Mouse (Mus musculus): ENCODE measurements around the gene Gm614. TPM values are rescaled to one million over a fixed set of nuclear protein-coding genes. Genes with fewer than 3 reads are reported as not detected.
A peak's percentile ranks its signal among the peaks of the same experiment; 100 is the strongest.

Gm614 gene
- polyA plus RNA-seq, 1 experiment, result not detected

- no peak for DNase-seq (ENCODE audit: low read depth)
- TF ChIP-seq POLR2A (IDR thresholded peaks at IDR 0.05; ENCODE audit: borderline replicate concordance, extremely low read depth, insufficient read depth, insufficient read length, poor library complexity, severe bottlenecking), result no peak
- TF ChIP-seq CTCF (IDR thresholded peaks at IDR 0.05; ENCODE audit: borderline replicate concordance, extremely low read depth, insufficient read depth, insufficient read length), result no peak
Observed at GRCm38 (mm10) chrX:101285953-101286670, 22.3 kb upstream of the Gm614 start.

- DNase-seq (ENCODE audit: low read depth), result peak; percentile 68
- peak; percentile 76 for TF ChIP-seq CTCF (IDR thresholded peaks at IDR 0.05; ENCODE audit: borderline replicate concordance, extremely low read depth, insufficient read depth, insufficient read length)
- no peak for TF ChIP-seq POLR2A (IDR thresholded peaks at IDR 0.05; ENCODE audit: borderline replicate concordance, extremely low read depth, insufficient read depth, insufficient read length, poor library complexity, severe bottlenecking)
Observed at GRCm38 (mm10) chrX:101285534-101285933, 21.7 kb upstream of the Gm614 start.

- DNase-seq (ENCODE audit: low read depth), result no peak
- TF ChIP-seq CTCF (IDR thresholded peaks at IDR 0.05; ENCODE audit: borderline replicate concordance, extremely low read depth, insufficient read depth, insufficient read length), result no peak
- TF ChIP-seq POLR2A (IDR thresholded peaks at IDR 0.05; ENCODE audit: borderline replicate concordance, extremely low read depth, insufficient read depth, insufficient read length, poor library complexity, severe bottlenecking), result no peak
Observed at GRCm38 (mm10) chrX:101282813-101283212, 19.0 kb upstream of the Gm614 start.

GRCm38 (mm10) chrX:101273875-101274738 is 10.3 kb upstream of the Gm614 start, which contains the start of gene Med12:
Gene Med12 (plus strand): TSS chrX:101274030.
- DNase-seq (ENCODE audit: low read depth), result peak; percentile 96
- TF ChIP-seq CTCF (IDR thresholded peaks at IDR 0.05; ENCODE audit: borderline replicate concordance, extremely low read depth, insufficient read depth, insufficient read length), result no peak
- 0 out of 2 replicates have a peak, but pooled peaks have one; percentile 7 for TF ChIP-seq POLR2A (IDR thresholded peaks at IDR 0.05; ENCODE audit: borderline replicate concordance, extremely low read depth, insufficient read depth, insufficient read length, poor library complexity, severe bottlenecking)

GRCm38 (mm10) chrX:101273410-101273809 is 9.6 kb upstream of the Gm614 start:
- TF ChIP-seq POLR2A (IDR thresholded peaks at IDR 0.05; ENCODE audit: borderline replicate concordance, extremely low read depth, insufficient read depth, insufficient read length, poor library complexity, severe bottlenecking) (no peak), CTCF (IDR thresholded peaks at IDR 0.05; ENCODE audit: borderline replicate concordance, extremely low read depth, insufficient read depth, insufficient read length) (no peak)
- peak; percentile 6 for DNase-seq (ENCODE audit: low read depth)

GRCm38 (mm10) chrX:101268755-101269124 is 4.9 kb upstream of the Gm614 start, which contains the start of gene Gm20489:
Gene Gm20489 (minus strand): TSS chrX:101269023.
- TF ChIP-seq CTCF (IDR thresholded peaks at IDR 0.05; ENCODE audit: borderline replicate concordance, extremely low read depth, insufficient read depth, insufficient read length) (no peak), POLR2A (IDR thresholded peaks at IDR 0.05; ENCODE audit: borderline replicate concordance, extremely low read depth, insufficient read depth, insufficient read length, poor library complexity, severe bottlenecking) (no peak)
- no peak for DNase-seq (ENCODE audit: low read depth)

- no peak for DNase-seq (ENCODE audit: low read depth)
Observed at GRCm38 (mm10) chrX:101268025-101268754, 4.4 kb upstream of the Gm614 start, which contains the start of gene Il2rg. Gene Il2rg (minus strand): TSS chrX:101268255.

GRCm38 (mm10) chrX:101266631-101267030 is 2.8 kb upstream of the Gm614 start:
- no peak for DNase-seq (ENCODE audit: low read depth)
- TF ChIP-seq CTCF (IDR thresholded peaks at IDR 0.05; ENCODE audit: borderline replicate concordance, extremely low read depth, insufficient read depth, insufficient read length) (no peak), POLR2A (IDR thresholded peaks at IDR 0.05; ENCODE audit: borderline replicate concordance, extremely low read depth, insufficient read depth, insufficient read length, poor library complexity, severe bottlenecking) (no peak)

More at GRCm38 (mm10) chrX:101268025-101268754, 4.4 kb upstream of the Gm614 start, which contains the start of gene Il2rg:
- TF ChIP-seq CTCF (IDR thresholded peaks at IDR 0.05; ENCODE audit: borderline replicate concordance, extremely low read depth, insufficient read depth, insufficient read length) (no peak), POLR2A (IDR thresholded peaks at IDR 0.05; ENCODE audit: borderline replicate concordance, extremely low read depth, insufficient read depth, insufficient read length, poor library complexity, severe bottlenecking) (no peak)

GRCm38 (mm10) chrX:101260441-101261325 is 3.1 kb downstream of the Gm614 start:
- DNase-seq (ENCODE audit: low read depth), result peak; percentile 58
- TF ChIP-seq POLR2A (IDR thresholded peaks at IDR 0.05; ENCODE audit: borderline replicate concordance, extremely low read depth, insufficient read depth, insufficient read length, poor library complexity, severe bottlenecking), result no peak
- TF ChIP-seq CTCF (IDR thresholded peaks at IDR 0.05; ENCODE audit: borderline replicate concordance, extremely low read depth, insufficient read depth, insufficient read length), result no peak

GRCm38 (mm10) chrX:101256603-101257002 is 7.2 kb downstream of the Gm614 start:
- DNase-seq (ENCODE audit: low read depth), result no peak

More at GRCm38 (mm10) chrX:101256603-101257002, 7.2 kb downstream of the Gm614 start:
- TF ChIP-seq CTCF (IDR thresholded peaks at IDR 0.05; ENCODE audit: borderline replicate concordance, extremely low read depth, insufficient read depth, insufficient read length) (peak; percentile 4; the same call in 1 of the 2 replicates), POLR2A (IDR thresholded peaks at IDR 0.05; ENCODE audit: borderline replicate concordance, extremely low read depth, insufficient read depth, insufficient read length, poor library complexity, severe bottlenecking) (no peak)

Data from brain, embryonic 14.5 days (tissue).